Mouse (Mus musculus) megakaryocyte, embryonic 14.5 days (primary cell): ENCODE results near the gene Gm5136.

Experiments used
- FLI1 ChIP-seq: IDR thresholded peaks from 2 replicates; pipeline ENCODE4 v1.6.1; 2012; ENCODE audit warnings: low read length, inconsistent platforms, mixed read lengths
- GATA1 ChIP-seq: IDR thresholded peaks from 3 replicates; pipeline ENCODE4 v1.6.1; 2012; ENCODE audit warnings: mixed read lengths, low read length, inconsistent platforms, borderline replicate concordance

DNA sequence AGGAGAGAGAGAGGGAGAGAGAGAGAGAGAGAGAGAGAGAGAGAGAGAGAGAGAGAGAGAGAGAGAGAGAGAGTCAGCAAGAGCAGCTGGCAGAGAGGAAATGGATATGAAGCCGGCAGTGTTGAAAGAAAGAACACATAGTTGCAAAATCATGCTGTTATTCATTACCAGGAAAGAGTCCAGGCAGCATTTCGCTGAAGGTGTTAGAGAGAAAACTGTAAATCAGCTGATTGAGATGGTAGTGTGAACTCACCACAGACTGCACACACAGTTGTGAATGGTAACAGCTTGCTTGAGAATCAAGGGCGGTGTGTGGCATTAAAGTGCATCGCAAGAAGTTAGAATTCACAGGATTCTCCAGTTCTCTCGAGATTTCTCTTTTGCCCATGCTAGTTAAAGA lies 10.6 kb upstream of the Gm5136 start:
- TF ChIP-seq GATA1 = no peak
- TF ChIP-seq FLI1 = no peak
